Mouse (Mus musculus) induced T-regulatory cell, adult 2 months (primary cell): ENCODE results near the gene Fam120a.

Source experiments
- DNase-seq: peaks from one replicate; pipeline ENCODE4 v3.0.0-alpha.2; 2012; ENCODE audit warnings: low read depth

Gene Fam120a

GRCm38 (mm10) chr13:48965559-48966525 is 2.0 kb downstream of the Fam120a start:
- DNase-seq: peak; percentile 80

DNA sequence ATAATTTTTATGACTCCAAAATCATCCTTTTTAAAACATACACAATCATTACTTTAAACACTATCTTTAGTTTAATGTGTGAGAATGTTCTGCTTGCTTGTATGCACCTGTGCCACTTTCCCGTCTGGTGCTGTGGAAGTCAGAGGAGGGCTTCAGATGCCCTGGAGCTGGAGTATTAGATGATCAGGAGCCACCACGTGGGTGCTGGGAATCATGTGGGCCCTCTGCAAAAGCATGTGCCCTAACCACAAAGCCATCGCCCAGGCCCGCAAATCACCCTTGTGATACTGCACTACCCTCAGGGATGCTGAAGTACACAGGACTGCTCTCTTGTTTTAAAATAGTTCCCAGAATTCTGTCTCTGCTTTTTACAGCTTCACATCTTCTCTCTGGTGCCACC is 3.0 kb downstream of the Fam120a start:
- no peak for DNase-seq

- no peak for DNase-seq
Measured at GRCm38 (mm10) chr13:48963111-48963510, 4.7 kb downstream of the Fam120a start.

DNA sequence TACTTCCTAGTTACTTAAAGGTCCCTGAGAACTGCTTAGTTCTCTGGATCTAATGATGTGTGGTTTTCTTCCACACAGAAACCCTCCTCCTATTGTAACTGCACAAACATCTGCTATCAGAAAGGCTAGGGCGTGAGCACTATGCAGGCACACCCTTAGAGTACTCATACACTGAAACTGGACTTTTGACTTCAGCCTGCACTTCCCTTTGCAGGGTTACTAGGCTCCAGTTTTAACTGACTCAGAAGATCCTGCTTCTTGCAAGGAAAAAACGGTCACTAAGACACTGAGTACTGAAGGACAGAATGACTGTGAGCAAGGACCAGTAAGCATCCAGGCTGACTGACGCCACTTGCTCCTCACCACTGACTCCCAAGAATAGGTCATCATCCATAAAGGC is 5.3 kb downstream of the Fam120a start:
- DNase-seq: no peak

DNA sequence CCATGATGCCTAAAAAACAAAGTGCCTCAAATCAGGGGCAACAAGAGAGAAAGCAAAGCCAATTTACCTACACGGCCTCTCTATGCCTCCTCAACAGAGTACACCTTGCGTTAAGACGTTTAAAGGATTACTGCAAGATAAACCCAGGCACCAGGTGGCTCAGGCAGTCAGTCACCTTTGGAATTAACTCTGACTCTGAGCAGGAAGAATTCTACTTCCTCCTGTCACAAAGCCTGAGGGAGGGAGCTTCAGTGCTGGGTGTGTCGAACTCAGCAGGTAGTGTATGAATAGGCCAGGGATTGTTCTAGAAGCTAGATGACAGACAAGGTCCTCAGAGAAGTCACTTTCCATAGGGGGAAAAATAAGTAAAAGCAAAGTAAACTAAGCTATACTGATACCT is 9.2 kb downstream of the Fam120a start:
- no peak for DNase-seq

GRCm38 (mm10) chr13:48954825-48955224 is 13.0 kb downstream of the Fam120a start:
- no peak for DNase-seq

DNA sequence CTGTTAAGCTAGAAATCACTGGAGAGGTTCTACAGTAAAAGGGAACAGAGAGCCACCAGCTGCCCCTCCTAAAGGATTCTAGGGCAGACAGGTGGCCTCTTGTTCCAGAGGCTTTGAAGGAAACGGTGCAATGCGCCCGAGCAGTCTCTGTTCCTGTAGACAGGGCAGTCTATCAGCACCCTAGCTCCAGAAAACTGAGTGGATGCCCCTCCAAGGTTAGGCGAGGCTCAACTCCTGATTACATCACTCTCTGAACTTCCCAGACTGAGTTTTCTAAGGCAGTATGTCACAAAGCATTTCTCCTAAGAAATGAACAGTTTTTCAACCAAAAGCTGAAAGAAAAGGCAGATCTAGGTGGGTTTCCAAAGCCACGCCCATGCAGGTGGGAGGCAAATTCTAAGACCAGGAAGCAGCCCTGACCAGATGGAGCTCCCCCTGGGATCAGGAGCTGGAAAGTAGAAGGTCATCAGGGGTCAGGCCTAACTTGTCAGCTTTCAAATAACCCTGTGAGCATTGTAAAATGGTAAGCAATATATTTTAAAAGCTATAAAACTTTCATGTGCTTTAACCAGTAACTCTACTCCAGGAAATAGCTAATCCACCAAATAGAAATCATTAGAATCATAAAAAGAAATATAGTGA is 17.1 kb downstream of the Fam120a start:
- no peak for DNase-seq

DNA sequence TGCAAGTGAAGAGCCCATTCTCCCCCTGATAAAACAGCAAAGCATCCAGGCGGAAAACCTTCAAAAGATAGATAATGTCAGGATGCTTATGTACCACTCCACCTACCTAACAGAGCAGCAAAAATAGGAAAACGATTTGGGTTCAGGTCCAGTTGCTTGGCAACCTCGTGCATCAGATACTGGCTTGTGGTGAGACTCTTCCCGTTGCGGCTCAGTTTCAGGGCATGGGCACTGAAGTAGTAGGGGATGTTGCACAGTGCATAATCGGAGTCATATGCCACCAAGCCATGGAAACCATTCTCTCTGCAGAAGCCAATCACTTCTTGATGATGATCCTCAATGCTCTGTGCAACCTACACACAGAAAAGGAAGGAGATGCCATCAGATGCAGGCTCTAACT is 18.9 kb downstream of the Fam120a start:
- no peak for DNase-seq

DNA sequence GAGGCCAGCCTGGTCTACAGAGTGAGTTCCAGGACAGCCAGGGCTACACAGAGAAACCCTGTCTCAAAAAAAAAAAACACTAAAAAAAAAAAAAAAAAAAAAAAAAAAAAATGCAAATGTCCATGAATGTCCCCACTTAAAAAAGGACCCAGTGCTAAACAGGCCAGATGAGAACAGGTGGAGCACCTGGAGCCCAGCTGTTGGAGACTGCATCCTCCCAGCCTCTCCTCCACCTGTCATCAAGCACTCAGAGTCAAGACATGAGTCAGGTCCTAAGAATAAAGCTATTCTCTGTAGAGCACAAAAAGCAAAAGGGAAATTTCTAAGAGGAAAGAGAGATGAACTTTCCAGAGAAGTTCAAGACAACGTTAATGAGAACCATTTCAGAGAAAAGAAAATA is 23.2 kb downstream of the Fam120a start:
- DNase-seq: no peak

DNA sequence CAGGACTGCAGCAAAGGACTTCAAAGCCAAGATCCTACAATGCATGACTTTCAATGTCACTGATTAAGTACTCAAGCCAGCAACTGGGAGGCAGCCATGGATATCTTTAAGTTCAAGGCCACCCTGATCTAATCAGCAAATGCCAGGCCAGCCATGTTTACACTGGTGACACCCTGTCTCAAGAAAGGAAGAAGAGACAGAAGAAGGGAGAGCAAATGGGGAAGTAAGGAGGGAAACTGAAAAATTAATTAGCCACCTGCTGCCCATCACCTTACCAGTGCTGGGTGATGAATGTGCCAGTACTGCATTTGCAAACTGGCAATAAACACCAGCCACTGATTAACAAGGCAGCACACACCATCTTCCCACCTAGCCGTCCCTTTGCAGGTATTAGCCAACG is 25.3 kb downstream of the Fam120a start:
- DNase-seq: no peak

DNA sequence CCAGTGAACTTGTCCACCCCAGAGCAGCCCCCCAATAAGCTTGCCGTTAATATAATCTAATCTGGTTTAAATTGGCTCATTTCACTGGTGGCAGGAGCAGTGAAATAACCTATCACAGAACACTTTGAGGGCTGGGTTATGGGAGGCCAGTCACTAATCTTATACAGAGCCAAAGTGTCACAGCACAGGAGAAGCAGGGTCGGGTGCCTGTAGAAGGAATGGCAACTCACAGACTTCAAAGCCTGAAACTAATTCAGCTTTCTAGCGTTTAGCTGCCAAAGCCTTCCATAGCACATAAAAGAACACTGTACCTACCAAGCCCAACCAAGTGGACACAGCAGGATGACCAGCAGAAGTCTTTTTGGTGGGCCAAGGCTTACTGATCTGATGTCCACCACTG is 26.0 kb downstream of the Fam120a start:
- no peak for DNase-seq

DNA sequence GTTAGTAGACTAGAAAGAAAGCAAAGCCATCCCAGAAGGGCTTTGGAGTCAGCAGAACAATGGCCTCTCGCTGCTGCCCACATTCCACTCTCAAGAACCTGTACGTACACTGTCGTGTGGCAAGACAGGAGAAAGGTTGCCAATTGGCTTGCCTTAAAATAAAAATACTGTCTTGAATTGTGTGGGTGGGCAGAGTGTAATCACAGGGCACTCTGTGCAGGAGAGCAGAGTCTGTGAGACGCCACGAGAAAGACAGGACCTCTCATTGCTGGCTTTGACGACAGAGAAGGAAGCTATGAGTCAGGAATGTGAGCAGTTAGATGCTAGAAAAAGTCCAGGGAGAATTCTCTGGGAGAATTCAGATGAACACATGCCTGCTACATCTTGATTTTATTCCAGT is 33.2 kb downstream of the Fam120a start:
- DNase-seq: no peak

GRCm38 (mm10) chr13:48932692-48933091 is 35.1 kb downstream of the Fam120a start:
- DNase-seq: no peak

DNA sequence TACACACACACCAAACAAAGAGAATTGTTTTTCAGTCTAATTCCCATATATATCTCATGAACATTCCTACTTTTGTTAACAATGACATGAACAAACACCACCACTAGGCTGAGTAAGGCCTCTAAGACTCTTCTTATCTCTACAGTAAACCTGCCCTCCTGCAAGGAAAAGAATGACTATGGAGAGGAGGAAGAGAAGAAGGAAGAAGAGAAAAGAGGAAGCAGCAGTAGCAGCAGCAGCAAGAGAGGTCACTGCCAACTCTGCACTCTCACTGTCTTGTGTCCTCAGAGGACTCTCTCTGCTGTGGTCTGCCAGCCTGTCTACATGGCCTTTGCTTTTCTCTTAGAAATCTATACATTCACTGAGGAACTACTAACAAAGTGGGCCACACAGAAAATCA is 36.1 kb downstream of the Fam120a start:
- DNase-seq: no peak

DNA sequence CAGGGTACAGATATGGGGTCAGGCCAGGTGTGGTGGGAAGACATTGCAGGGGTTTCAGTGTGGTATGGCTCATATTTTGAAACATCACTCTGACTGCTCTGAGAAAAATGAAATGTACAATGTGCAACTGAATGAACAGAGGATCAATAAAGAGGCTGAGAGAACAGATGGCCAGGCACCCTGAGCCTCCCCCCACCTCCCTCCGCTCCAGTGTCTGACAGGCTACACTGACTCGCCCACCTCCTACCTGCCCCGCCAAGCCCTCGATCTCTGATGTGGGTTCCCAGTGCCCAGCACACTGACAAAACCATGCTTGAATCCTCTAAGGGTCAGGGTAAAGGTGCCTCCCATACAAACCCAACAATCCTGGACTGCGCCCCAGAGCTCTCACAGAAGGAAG is 36.6 kb downstream of the Fam120a start:
- DNase-seq: no peak

DNA sequence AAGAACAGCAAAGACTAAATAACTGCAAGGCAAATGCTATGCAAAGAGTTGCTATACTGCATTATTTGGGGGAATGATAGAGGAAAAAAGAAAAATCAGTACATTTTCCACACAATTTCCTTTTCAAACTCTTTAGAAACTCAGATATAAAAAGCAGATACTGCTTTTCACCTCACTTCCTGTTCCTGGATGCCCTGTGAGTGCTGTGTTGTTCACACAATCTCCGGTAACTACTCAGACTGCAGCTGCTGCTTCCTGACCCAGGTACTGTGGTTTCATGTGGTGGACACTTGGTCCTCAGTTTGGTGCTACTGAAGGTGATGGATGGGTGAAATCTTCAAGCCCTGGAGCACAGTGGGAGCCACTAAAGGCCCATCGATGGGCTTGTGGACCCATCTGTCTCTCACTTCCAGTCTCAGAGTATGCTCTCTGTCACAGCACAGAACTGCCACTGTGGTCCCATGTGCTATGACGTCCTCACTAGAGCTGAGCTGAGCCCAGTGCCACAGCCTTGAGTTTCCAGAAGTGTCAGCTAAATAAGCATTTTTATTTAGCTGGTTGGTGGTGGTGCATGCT is 38.2 kb downstream of the Fam120a start:
- DNase-seq: peak; percentile 63

GRCm38 (mm10) chr13:48927609-48928008 is 40.2 kb downstream of the Fam120a start:
- DNase-seq: no peak

DNA sequence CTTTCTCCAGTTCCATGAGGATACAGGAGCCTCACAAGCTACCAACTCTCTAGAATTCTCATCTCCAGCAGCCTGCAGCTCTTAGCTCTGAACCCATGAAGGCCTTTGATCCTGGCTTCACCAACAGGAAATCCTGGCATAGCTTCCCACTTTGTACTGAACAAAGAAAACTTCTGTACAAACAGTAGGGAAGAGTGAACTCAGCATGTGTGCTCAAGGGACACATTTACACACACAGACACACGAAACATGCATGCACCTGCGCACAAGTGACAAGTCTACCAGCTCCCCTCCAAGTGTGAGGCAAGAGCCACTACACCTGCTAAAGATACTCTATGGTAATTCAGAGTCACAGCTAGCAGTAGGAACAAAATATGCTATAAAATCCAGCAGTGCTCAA is 45.1 kb downstream of the Fam120a start:
- DNase-seq: no peak

DNA sequence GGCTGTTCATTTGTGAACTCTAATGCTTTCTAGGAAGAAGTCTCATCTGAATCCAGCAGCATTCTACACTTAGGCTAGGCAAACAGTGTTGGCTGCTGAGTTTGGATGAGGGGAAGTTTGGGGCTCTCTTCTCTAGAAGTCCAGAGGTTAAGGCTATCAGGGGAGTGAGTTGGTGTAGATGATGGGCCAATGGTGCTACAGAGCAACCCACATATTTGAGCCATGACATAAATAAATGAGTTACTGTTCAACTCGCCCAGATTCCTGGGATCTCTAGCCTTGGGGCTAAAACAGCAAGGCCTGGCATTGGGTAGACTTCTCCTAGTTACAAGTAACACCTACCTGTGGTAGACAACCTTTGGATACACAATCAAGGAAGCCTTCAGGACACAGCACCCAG is 46.6 kb downstream of the Fam120a start:
- no peak for DNase-seq

GRCm38 (mm10) chr13:48919756-48920415 is 47.9 kb downstream of the Fam120a start:
- DNase-seq: no peak

GRCm38 (mm10) chr13:48917113-48917599 is 50.7 kb downstream of the Fam120a start:
- DNase-seq: no peak

- DNase-seq: no peak
Measured at GRCm38 (mm10) chr13:48913680-48914079, 54.1 kb downstream of the Fam120a start.
